Mouse (Mus musculus) CD4-positive, CD25-positive, alpha-beta regulatory T cell, adult 4 months (primary cell): ENCODE measurements at regions not wholly inside any gene's neighbourhood (a gene's known extent, or its start where the extent isn't known, plus 50 kb on each side); places are given as distances from the start of the nearest gene placed in this dataset.

Source experiments
- ATAC-seq: one replicate; pipeline ENCODE4 v1.8.0; 2017

GRCm38 (mm10) chr7:67429008-67429873 lies 56.6 kb upstream of the Mef2a start:
- no peak for ATAC-seq

DNA sequence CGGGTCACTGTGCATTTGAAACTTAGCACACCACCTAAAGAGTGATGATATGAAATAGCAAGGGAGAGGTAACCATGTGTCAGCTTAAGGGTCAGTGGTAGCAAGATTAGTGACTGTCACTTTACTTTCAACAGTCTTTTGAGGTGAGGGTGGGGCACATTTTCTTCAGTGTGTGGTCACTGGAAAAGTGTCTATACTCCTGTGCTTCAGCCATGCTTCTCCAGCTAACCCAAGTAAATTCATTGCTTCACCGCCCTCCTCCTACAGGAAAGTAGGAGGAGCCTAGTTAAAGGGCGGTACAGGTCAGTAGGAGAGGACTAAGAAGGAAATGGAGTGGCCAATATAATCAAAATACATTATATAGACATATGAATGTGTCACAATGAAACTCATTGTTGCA lies 55.7 kb upstream of the Mef2a start:
- ATAC-seq = no peak

- no peak for ATAC-seq
Observed at GRCm38 (mm10) chr7:67426076-67426475, 53.4 kb upstream of the Mef2a start.

GRCm38 (mm10) chr7:67425581-67425980 lies 52.9 kb upstream of the Mef2a start:
- ATAC-seq = no peak

GRCm38 (mm10) chr7:67424810-67425485 lies 52.3 kb upstream of the Mef2a start:
- no peak for ATAC-seq
